Mouse (Mus musculus): ENCODE data around the gene Olfr127. TPM values are rescaled to one million over a fixed set of nuclear protein-coding genes. Genes with fewer than 3 reads are reported as not detected.
"Not testable (repeated sequence)": the region's sequence is repeated elsewhere in the genome, so short reads cannot be mapped to it uniquely, and the experiment has no call there.

The Olfr127 gene
- not detected in 2 replicates for total RNA-seq (2014; rRNA removed)
- not detected in 2 replicates for polyA plus RNA-seq (2015; fragmentation: Nextera tagmentation; extraction: Ambion mirVana)

GRCm38 (mm10) chr17:37900137-37900536 is at the start of gene Olfr127:
Gene Olfr127 (plus strand): TSS chr17:37900437.
- no peak within 1 kb of the TSS for H3K4me2 ChIP-seq (ENCODE audit: low read depth, low read length)
- 66% methylated on average over 1 of the region's 1 CpGs for WGBS
- no peak for TF ChIP-seq CTCF (IDR thresholded peaks at IDR 0.05; ENCODE audit: low read depth)
- H3K4me1 ChIP-seq (ENCODE audit: insufficient read depth, low read length), result no peaks in the 10 kb centered on the region
- H3K36me3 ChIP-seq (ENCODE audit: insufficient read depth, low read length), result no peaks in the 10 kb centered on the region
- DNase-seq (ENCODE audit: low spot score) (no peak), ATAC-seq (no peak)
- H3K4me3 ChIP-seq (ENCODE audit: low read length), result no peak within 1 kb of the TSS
- H3K9ac ChIP-seq (replicated peaks; ENCODE audit: low read length), result no peak within 1 kb of the TSS
- no peaks in the 10 kb centered on the region for H3K9me3 ChIP-seq (ENCODE audit: low read length)
- no peaks in the 10 kb centered on the region for H3K27me3 ChIP-seq (ENCODE audit: insufficient read depth, low read length)
- no peak within 1 kb of the TSS for H3K27ac ChIP-seq

- ATAC-seq, result no peak
Observed at GRCm38 (mm10) chr17:37863901-37864300, 36.3 kb upstream of the Olfr127 start.

GRCm38 (mm10) chr17:37869676-37870205 is 30.5 kb upstream of the Olfr127 start:
- DNase-seq (ENCODE audit: low spot score) (no peak), ATAC-seq (no peak)
- Histone ChIP-seq H3K27me3 (ENCODE audit: insufficient read depth, low read length) (no peaks in the 10 kb centered on the region), H3K4me2 (ENCODE audit: low read depth, low read length) (no peak overlapping the region), H3K9ac (replicated peaks; ENCODE audit: low read length) (no peak overlapping the region), H3K36me3 (ENCODE audit: insufficient read depth, low read length) (no peaks in the 10 kb centered on the region), H3K27ac (no peak overlapping the region), H3K4me3 (ENCODE audit: low read length) (no peak overlapping the region), H3K4me1 (ENCODE audit: insufficient read depth, low read length) (no peaks in the 10 kb centered on the region), H3K9me3 (ENCODE audit: low read length) (no peaks in the 10 kb centered on the region)
- no peak for TF ChIP-seq CTCF (IDR thresholded peaks at IDR 0.05; ENCODE audit: low read depth)
- 18% methylated on average over 8 of the region's 8 CpGs for WGBS

More at GRCm38 (mm10) chr17:37863901-37864300, 36.3 kb upstream of the Olfr127 start:
- 82% methylated on average over 2 of the region's 2 CpGs for WGBS
- Histone ChIP-seq H3K9me3 (ENCODE audit: low read length) (no peaks in the 10 kb centered on the region), H3K4me3 (ENCODE audit: low read length) (no peak overlapping the region), H3K27me3 (ENCODE audit: insufficient read depth, low read length) (no peaks in the 10 kb centered on the region), H3K36me3 (ENCODE audit: insufficient read depth, low read length) (no peaks in the 10 kb centered on the region), H3K9ac (replicated peaks; ENCODE audit: low read length) (no peak overlapping the region), H3K4me2 (ENCODE audit: low read depth, low read length) (no peak overlapping the region), H3K27ac (no peak overlapping the region), H3K4me1 (ENCODE audit: insufficient read depth, low read length) (no peaks in the 10 kb centered on the region)
- no peak for DNase-seq (ENCODE audit: low spot score)
- no peak for TF ChIP-seq CTCF (IDR thresholded peaks at IDR 0.05; ENCODE audit: low read depth)

GRCm38 (mm10) chr17:37873830-37874229 is 26.4 kb upstream of the Olfr127 start:
- Histone ChIP-seq H3K4me3 (ENCODE audit: low read length) (no peak overlapping the region), H3K36me3 (ENCODE audit: insufficient read depth, low read length) (no peaks in the 10 kb centered on the region), H3K4me2 (ENCODE audit: low read depth, low read length) (no peak overlapping the region), H3K27ac (no peak overlapping the region), H3K27me3 (ENCODE audit: insufficient read depth, low read length) (no peaks in the 10 kb centered on the region), H3K4me1 (ENCODE audit: insufficient read depth, low read length) (no peaks in the 10 kb centered on the region), H3K9me3 (ENCODE audit: low read length) (no peaks in the 10 kb centered on the region), H3K9ac (replicated peaks; ENCODE audit: low read length) (no peak overlapping the region)
- no peak for TF ChIP-seq CTCF (IDR thresholded peaks at IDR 0.05; ENCODE audit: low read depth)
- ATAC-seq (no peak), DNase-seq (ENCODE audit: low spot score) (no peak)
- 83% methylated on average over 3 of the region's 3 CpGs for WGBS

- not testable (repeated sequence) for H3K36me3 ChIP-seq (ENCODE audit: insufficient read depth, low read length); H3K4me3 ChIP-seq (ENCODE audit: low read length); H3K9ac ChIP-seq (replicated peaks; ENCODE audit: low read length); H3K4me2 ChIP-seq (ENCODE audit: low read depth, low read length); DNase-seq (ENCODE audit: low spot score); H3K27ac ChIP-seq; ATAC-seq; H3K27me3 ChIP-seq (ENCODE audit: insufficient read depth, low read length); H3K9me3 ChIP-seq (ENCODE audit: low read length); H3K4me1 ChIP-seq (ENCODE audit: insufficient read depth, low read length)
- 80% methylated on average over 8 of the region's 8 CpGs for WGBS
Observed at GRCm38 (mm10) chr17:37906821-37907220, 6.6 kb downstream of the Olfr127 start.

- no peak for TF ChIP-seq CTCF (IDR thresholded peaks at IDR 0.05; ENCODE audit: low read depth)
- ATAC-seq, result no peak
Observed at GRCm38 (mm10) chr17:37920248-37920647, 20.0 kb downstream of the Olfr127 start, which contains the start of gene Olfr128. Gene Olfr128 (plus strand): TSS chr17:37920548.

GRCm38 (mm10) chr17:37952979-37953378 is 52.7 kb downstream of the Olfr127 start, which contains the start of gene Olfr761:
Gene Olfr761 (minus strand): TSS chr17:37953079.
- DNase-seq (ENCODE audit: low spot score) (no peak), ATAC-seq (no peak)
- no peaks in the 10 kb centered on the region for H3K36me3 ChIP-seq (ENCODE audit: insufficient read depth, low read length)
- H3K4me2 ChIP-seq (ENCODE audit: low read depth, low read length), result no peak within 1 kb of the TSS
- 76% methylated on average over 2 of the region's 2 CpGs for WGBS
- H3K4me3 ChIP-seq (ENCODE audit: low read length), result no peak within 1 kb of the TSS
- no peak within 1 kb of the TSS for H3K9ac ChIP-seq (replicated peaks; ENCODE audit: low read length)
- no peaks in the 10 kb centered on the region for H3K27me3 ChIP-seq (ENCODE audit: insufficient read depth, low read length)
- H3K9me3 ChIP-seq (ENCODE audit: low read length), result no peaks in the 10 kb centered on the region
- no peaks in the 10 kb centered on the region for H3K4me1 ChIP-seq (ENCODE audit: insufficient read depth, low read length)
- no peak for TF ChIP-seq CTCF (IDR thresholded peaks at IDR 0.05; ENCODE audit: low read depth)
- H3K27ac ChIP-seq, result no peak within 1 kb of the TSS

More at GRCm38 (mm10) chr17:37920248-37920647, 20.0 kb downstream of the Olfr127 start, which contains the start of gene Olfr128:
- H3K9me3 ChIP-seq (ENCODE audit: low read length), result no peaks in the 10 kb centered on the region
- DNase-seq (ENCODE audit: low spot score), result no peak
- no peak within 1 kb of the TSS for H3K4me2 ChIP-seq (ENCODE audit: low read depth, low read length)
- no peaks in the 10 kb centered on the region for H3K36me3 ChIP-seq (ENCODE audit: insufficient read depth, low read length)
- H3K27me3 ChIP-seq (ENCODE audit: insufficient read depth, low read length), result no peaks in the 10 kb centered on the region
- H3K4me1 ChIP-seq (ENCODE audit: insufficient read depth, low read length), result no peaks in the 10 kb centered on the region
- no peak within 1 kb of the TSS for H3K4me3 ChIP-seq (ENCODE audit: low read length)
- H3K9ac ChIP-seq (replicated peaks; ENCODE audit: low read length), result no peak within 1 kb of the TSS
- no peak within 1 kb of the TSS for H3K27ac ChIP-seq

Other genes with a start within 250 kb of the Olfr127 start
- gene Olfr117, start 236.7 kb upstream of the Olfr127 start, total RNA-seq (2014; rRNA removed), result not detected in 2 replicates
- gene Olfr117, start 236.7 kb upstream of the Olfr127 start, polyA plus RNA-seq (2015; fragmentation: Nextera tagmentation; extraction: Ambion mirVana), result not detected in 2 replicates
- gene Olfr118, start 233.4 kb upstream of the Olfr127 start, total RNA-seq (2014; rRNA removed), result not detected in 2 replicates
- gene Olfr118, start 233.4 kb upstream of the Olfr127 start, polyA plus RNA-seq (2015; fragmentation: Nextera tagmentation; extraction: Ambion mirVana), result not detected in 2 replicates
- gene Olfr119, start 203.9 kb upstream of the Olfr127 start, total RNA-seq (2014; rRNA removed), result not detected in 2 replicates
- gene Olfr119, start 203.9 kb upstream of the Olfr127 start, polyA plus RNA-seq (2015; fragmentation: Nextera tagmentation; extraction: Ambion mirVana), result not detected in 2 replicates
- gene Olfr120, start 178.6 kb upstream of the Olfr127 start, total RNA-seq (2014; rRNA removed), result not detected in 2 replicates
- gene Olfr120, start 178.6 kb upstream of the Olfr127 start, polyA plus RNA-seq (2015; fragmentation: Nextera tagmentation; extraction: Ambion mirVana), result not detected in 2 replicates
- gene Olfr121, start 151.6 kb upstream of the Olfr127 start, total RNA-seq (2014; rRNA removed), result not detected in 2 replicates
- gene Olfr121, start 151.6 kb upstream of the Olfr127 start, polyA plus RNA-seq (2015; fragmentation: Nextera tagmentation; extraction: Ambion mirVana), result not detected in 2 replicates
- not detected in 2 replicates for gene Olfr122, start 131.8 kb upstream of the Olfr127 start, total RNA-seq (2014; rRNA removed)
- gene Olfr122, start 131.8 kb upstream of the Olfr127 start, polyA plus RNA-seq (2015; fragmentation: Nextera tagmentation; extraction: Ambion mirVana), result not detected in 2 replicates
- not detected in 2 replicates for gene Olfr123, start 106.9 kb upstream of the Olfr127 start, total RNA-seq (2014; rRNA removed)
- not detected in 2 replicates for gene Olfr123, start 106.9 kb upstream of the Olfr127 start, polyA plus RNA-seq (2015; fragmentation: Nextera tagmentation; extraction: Ambion mirVana)
- not detected in 2 replicates for gene Olfr124, start 100.5 kb upstream of the Olfr127 start, total RNA-seq (2014; rRNA removed)
- not detected in 2 replicates for gene Olfr124, start 100.5 kb upstream of the Olfr127 start, polyA plus RNA-seq (2015; fragmentation: Nextera tagmentation; extraction: Ambion mirVana)
- gene Olfr125, start 67.5 kb upstream of the Olfr127 start, total RNA-seq (2014; rRNA removed), result 0.26 TPM in 1 of 2 replicates, not detected in the other
- gene Olfr125, start 67.5 kb upstream of the Olfr127 start, polyA plus RNA-seq (2015; fragmentation: Nextera tagmentation; extraction: Ambion mirVana), result not detected in 2 replicates
- gene Olfr126, start 53.0 kb upstream of the Olfr127 start, total RNA-seq (2014; rRNA removed), result not detected in 2 replicates
- not detected in 2 replicates for gene Olfr126, start 53.0 kb upstream of the Olfr127 start, polyA plus RNA-seq (2015; fragmentation: Nextera tagmentation; extraction: Ambion mirVana)
- gene Olfr128, start 20.1 kb downstream of the Olfr127 start, total RNA-seq (2014; rRNA removed), result not detected in 2 replicates
- not detected in 2 replicates for gene Olfr128, start 20.1 kb downstream of the Olfr127 start, polyA plus RNA-seq (2015; fragmentation: Nextera tagmentation; extraction: Ambion mirVana)
- gene Olfr761, start 52.6 kb downstream of the Olfr127 start, total RNA-seq (2014; rRNA removed), result not detected in 2 replicates
- gene Olfr761, start 52.6 kb downstream of the Olfr127 start, polyA plus RNA-seq (2015; fragmentation: Nextera tagmentation; extraction: Ambion mirVana), result not detected in 2 replicates
- gene Olfr129, start 159.6 kb downstream of the Olfr127 start, total RNA-seq (2014; rRNA removed), result not detected in 2 replicates
- gene Olfr129, start 159.6 kb downstream of the Olfr127 start, polyA plus RNA-seq (2015; fragmentation: Nextera tagmentation; extraction: Ambion mirVana), result not detected in 2 replicates
- gene Olfr130, start 163.5 kb downstream of the Olfr127 start, total RNA-seq (2014; rRNA removed), result not detected in 2 replicates
- not detected in 2 replicates for gene Olfr130, start 163.5 kb downstream of the Olfr127 start, polyA plus RNA-seq (2015; fragmentation: Nextera tagmentation; extraction: Ambion mirVana)
- gene Olfr131, start 188.3 kb downstream of the Olfr127 start, total RNA-seq (2014; rRNA removed), result not detected in 2 replicates
- gene Olfr131, start 188.3 kb downstream of the Olfr127 start, polyA plus RNA-seq (2015; fragmentation: Nextera tagmentation; extraction: Ambion mirVana), result not detected in 2 replicates
- gene Olfr132, start 234.1 kb downstream of the Olfr127 start, total RNA-seq (2014; rRNA removed), result not detected in 2 replicates
- gene Olfr132, start 234.1 kb downstream of the Olfr127 start, polyA plus RNA-seq (2015; fragmentation: Nextera tagmentation; extraction: Ambion mirVana), result not detected in 2 replicates
- not detected in 2 replicates for gene Olfr133, start 244.8 kb downstream of the Olfr127 start, total RNA-seq (2014; rRNA removed)
- not detected in 2 replicates for gene Olfr133, start 244.8 kb downstream of the Olfr127 start, polyA plus RNA-seq (2015; fragmentation: Nextera tagmentation; extraction: Ambion mirVana)

Measured in hindbrain, postnatal 0 days (tissue).